Comparison of ENCODE assay signal across 22 mouse cellular contexts in the genomic region with DNA sequence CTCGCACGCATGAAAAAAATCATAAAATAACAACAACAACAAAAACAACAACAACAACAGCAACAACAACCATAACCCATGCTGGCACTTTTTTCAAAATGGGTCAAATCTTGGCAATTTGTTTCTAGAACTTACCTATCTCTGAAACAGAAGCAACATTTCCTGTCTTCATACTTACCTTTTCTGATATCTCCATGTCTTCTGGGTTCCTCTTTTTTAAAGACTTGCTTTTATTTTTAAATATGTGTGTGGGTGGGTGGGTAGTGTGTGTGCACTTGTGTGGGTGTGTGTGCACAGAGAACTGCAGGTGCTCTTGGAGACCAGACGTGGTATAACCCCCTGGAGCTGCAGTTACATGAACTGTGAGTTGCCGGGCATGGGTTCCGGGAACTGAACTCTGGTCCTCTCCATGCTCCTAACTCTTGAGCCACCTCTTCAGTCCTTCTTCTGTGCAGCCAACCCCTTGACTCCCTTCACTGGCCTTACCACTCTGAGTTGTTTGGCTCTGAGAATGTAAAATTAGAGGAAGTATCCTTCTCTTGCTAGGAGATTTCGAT.
"Had no signal": no experiment of that assay in that cellular context is flagged by ENCODE, and none has a peak within 500 bp of the region (broad histone marks: within the 10 kb centered on the region; RNA-seq: fewer than 3 reads in every experiment).

No protein-coding gene starts in this region.

- H3K9ac ChIP-seq: intestine, embryonic 15.5 days; kidney, embryonic 15.5 days; limb, embryonic 12.5 days; limb, embryonic 15.5 days; liver, embryonic 14.5 days; liver, postnatal 0 days; lung, embryonic 14.5 days; midbrain, embryonic 13.5 days; neural tube, embryonic 12.5 days; neural tube, embryonic 15.5 days had no signal

- H3K4me1 ChIP-seq: intestine, embryonic 15.5 days; limb, embryonic 12.5 days; midbrain, embryonic 13.5 days; neural tube, embryonic 12.5 days; neural tube, embryonic 15.5 days had no signal

- H3K27ac ChIP-seq: intestine, embryonic 15.5 days; kidney, embryonic 15.5 days; limb, embryonic 12.5 days; limb, embryonic 15.5 days; liver, embryonic 14.5 days; macrophage; midbrain, embryonic 13.5 days; neural tube, embryonic 12.5 days; neural tube, embryonic 15.5 days; stomach, postnatal 0 days had no signal

- DNase-seq: kidney, adult 11 months; kidney, adult 8-10 months; kidney, postnatal 10 days; kidney, postnatal 36 days; left cerebral cortex, postnatal 4 days; liver, postnatal 0 days; lung, embryonic 14.5 days; retina, postnatal 1 day; right cerebral cortex, postnatal 25 days; thymus, postnatal 36 days had no signal

- ATAC-seq: intestine, embryonic 15.5 days; liver, postnatal 0 days; lung, postnatal 0 days; midbrain, embryonic 13.5 days had no signal

- H3K4me3 ChIP-seq: intestine, embryonic 15.5 days; kidney, embryonic 15.5 days; limb, embryonic 12.5 days; limb, embryonic 15.5 days; midbrain, embryonic 13.5 days; neural tube, embryonic 12.5 days; neural tube, embryonic 15.5 days had no signal

- H3K36me3 ChIP-seq: intestine, embryonic 15.5 days; kidney, embryonic 15.5 days; limb, embryonic 12.5 days; limb, embryonic 15.5 days; midbrain, embryonic 13.5 days; neural tube, embryonic 12.5 days; neural tube, embryonic 15.5 days had no signal

- H3K4me2 ChIP-seq: intestine, embryonic 15.5 days; kidney, embryonic 15.5 days; limb, embryonic 12.5 days; limb, embryonic 15.5 days; liver, embryonic 11.5 days; lung, embryonic 14.5 days; midbrain, embryonic 13.5 days; neural tube, embryonic 12.5 days; neural tube, embryonic 15.5 days had no signal

- H3K9me3 ChIP-seq: intestine, embryonic 15.5 days; limb, embryonic 15.5 days; midbrain, embryonic 13.5 days; neural tube, embryonic 15.5 days had no signal

- H3K27me3 ChIP-seq: intestine, embryonic 15.5 days; limb, embryonic 12.5 days; limb, embryonic 15.5 days; midbrain, embryonic 13.5 days; neural tube, embryonic 12.5 days; neural tube, embryonic 15.5 days had no signal
